Mouse (Mus musculus) ES-Bruce4 (cell line): Measurements from ENCODE around the gene Rnf207.

Experiments
- CTCF ChIP-seq: IDR thresholded peaks from one replicate; pipeline ENCODE4 v1.8.1; 2011; ENCODE audit warnings: low read depth, low read length
- EP300 ChIP-seq: IDR thresholded peaks from 2 replicates; pipeline ENCODE4 v1.6.1; 2011; ENCODE audit warnings: low read depth, low read length; ENCODE audit not compliant: insufficient read depth

GRCm38 (mm10) chr4:152276389-152277347, 42.1 kb downstream of the Rnf207 start:
- TF ChIP-seq CTCF, result peak; percentile 97
- 0 out of 2 replicates have a peak, but pooled peaks have one; percentile 55 for TF ChIP-seq EP300
